Mouse (Mus musculus): Measurements from ENCODE around the gene Hydin.

GRCm38 (mm10) chr8:110500661-110501060 lies 233.9 kb downstream of the Hydin start:
- TF ChIP-seq CTCF (IDR thresholded peaks at IDR 0.05; ENCODE audit: borderline replicate concordance, insufficient read depth, low read depth, low read length) (no peak), POLR2A (IDR thresholded peaks at IDR 0.05; ENCODE audit: borderline replicate concordance, insufficient read depth, low read length) (no peak)
